Mouse (Mus musculus) intestine, embryonic 14.5 days (tissue): Measurements from ENCODE around the gene Nfix. TPM values are rescaled to one million over a fixed set of nuclear protein-coding genes. Genes with fewer than 3 reads are reported as not detected.

Experiments
- ATAC-seq: fragments of 200-750 bp; cut with Nextera tagmentation; replicated peaks from 2 replicates; pipeline ENCODE4 v1.8.0; 2017; ENCODE audit warnings: low read depth, moderate number of reproducible peaks, moderate TSS enrichment, moderate library complexity; ENCODE audit not compliant: low FRiP score, low TSS enrichment
- DNase-seq: peaks from one replicate; pipeline ENCODE4 v3.0.0-alpha.2; 2018; ENCODE audit warnings: low spot score
- H3K27ac ChIP-seq: fragments of 300-500 bp; sonication (generic); 2 replicates; pipeline ENCODE4 v1.5.1; 2014; ENCODE audit warnings: low read depth, mild to moderate bottlenecking, control low read depth
- H3K27me3 ChIP-seq: fragments of 300-500 bp; sonication (generic); replicated peaks from 2 replicates; pipeline ENCODE4 v1.6.1; 2014; ENCODE audit warnings: low read length, control low read depth; ENCODE audit not compliant: control insufficient read depth, insufficient read depth
- H3K36me3 ChIP-seq: fragments of 300-500 bp; sonication (generic); 2 replicates; pipeline ENCODE4 v1.6.1; 2014; ENCODE audit warnings: low read length, control low read depth; ENCODE audit not compliant: control insufficient read depth, insufficient read depth
- H3K4me1 ChIP-seq: fragments of 300-500 bp; sonication (generic); replicated peaks from 2 replicates; pipeline ENCODE4 v1.6.1; 2014; ENCODE audit warnings: low read length, control low read depth, mixed read lengths; ENCODE audit not compliant: control insufficient read depth, insufficient read depth
- H3K4me2 ChIP-seq: fragments of 300-500 bp; sonication (generic); 2 replicates; pipeline ENCODE4 v1.6.1; 2014; ENCODE audit warnings: low read length
- H3K4me3 ChIP-seq: fragments of 300-500 bp; sonication (generic); 2 replicates; pipeline ENCODE4 v1.5.1; 2014; ENCODE audit warnings: low read depth, low read length, control low read depth, mixed read lengths
- H3K9ac ChIP-seq: fragments of 300-500 bp; sonication (generic); 2 replicates; pipeline ENCODE4 v1.6.1; 2014; ENCODE audit warnings: mild to moderate bottlenecking, low read length
- H3K9me3 ChIP-seq: fragments of 300-500 bp; sonication (generic); 2 replicates; pipeline ENCODE4 v1.6.1; 2016; ENCODE audit warnings: low read length, control low read depth; ENCODE audit not compliant: control insufficient read depth
- whole genome bisulfite sequencing: fragments of 180-500 bp; shearing (Covaris S2); extraction: QIAGEN DNeasy Blood & Tissue Kit; methylation state at CpG from one replicate; pipeline ENCODE4 v1.1.7; 2014; 5-methylcytosine and 5-hydroxymethylcytosine counted together
- polyA plus RNA-seq: library from polyadenylated mRNA; unstranded; fragments of >200 nt; fragmentation: Nextera tagmentation; extraction: Ambion mirVana; gene quantifications from 2 replicates; pipeline ENCODE4 v1.2.1, GENCODE M21; 2014

Gene Nfix
- polyA plus RNA-seq, 1 experiment from 2014 or later, result 14.4 TPM

GRCm38 (mm10) chr8:84743517-84744420 lies 56.4 kb downstream of the Nfix start:
- Histone ChIP-seq H3K4me1 (peaks cover 50% of the 10 kb centered on the region), H3K9me3 (no peaks in the 10 kb centered on the region), H3K27me3 (peaks cover 26% of the 10 kb centered on the region), H3K4me3 (no peak overlapping the region), H3K27ac (peak overlapping the region; percentile 75), H3K4me2 (peak overlapping the region; percentile 40), H3K9ac (no peak overlapping the region), H3K36me3 (no peaks in the 10 kb centered on the region)
- ATAC-seq, result peak; percentile 70
- peak; percentile 80 for DNase-seq
- WGBS, result 19% methylated on average over 15 of the region's 17 CpGs

GRCm38 (mm10) chr8:84743054-84743415 lies 57.1 kb downstream of the Nfix start:
- Histone ChIP-seq H3K27me3 (peaks cover 24% of the 10 kb centered on the region), H3K9me3 (no peaks in the 10 kb centered on the region), H3K4me1 (peaks cover 50% of the 10 kb centered on the region), H3K27ac (peak overlapping the region; percentile 75), H3K9ac (0 out of 2 replicates have a peak overlapping the region, but pooled peaks have one; percentile 20), H3K4me3 (peak overlapping the region; percentile 8; the same call in 1 of the 2 replicates), H3K36me3 (no peaks in the 10 kb centered on the region), H3K4me2 (peak overlapping the region; percentile 40)
- WGBS, result 23% methylated on average over 10 of the region's 10 CpGs
- DNase-seq (no peak), ATAC-seq (peak; percentile 4; the same call in 1 of the 2 replicates)

- peak overlapping the region; percentile 75 for H3K27ac ChIP-seq
- peak overlapping the region; percentile 8; the same call in 1 of the 2 replicates for H3K4me3 ChIP-seq
Measured at GRCm38 (mm10) chr8:84742171-84743053, 57.7 kb downstream of the Nfix start.

GRCm38 (mm10) chr8:84740895-84741843 lies 59.0 kb downstream of the Nfix start:
- H3K9ac ChIP-seq, result no peak overlapping the region

More at GRCm38 (mm10) chr8:84742171-84743053, 57.7 kb downstream of the Nfix start:
- Histone ChIP-seq H3K4me1 (peaks cover 53% of the 10 kb centered on the region), H3K9me3 (no peaks in the 10 kb centered on the region), H3K27me3 (peaks cover 21% of the 10 kb centered on the region), H3K4me2 (peak overlapping the region; percentile 40), H3K9ac (no peak overlapping the region), H3K36me3 (no peaks in the 10 kb centered on the region)
- peak; percentile 83 for DNase-seq
- 20% methylated on average over 32 of the region's 32 CpGs for whole genome bisulfite sequencing
- ATAC-seq, result peak; percentile 49

GRCm38 (mm10) chr8:84739401-84739742 lies 60.8 kb downstream of the Nfix start:
- ATAC-seq, result no peak
- Histone ChIP-seq H3K4me1 (peaks cover 39% of the 10 kb centered on the region), H3K9me3 (no peaks in the 10 kb centered on the region), H3K4me3 (no peak overlapping the region), H3K36me3 (no peaks in the 10 kb centered on the region), H3K9ac (no peak overlapping the region), H3K4me2 (no peak overlapping the region), H3K27me3 (peaks cover 31% of the 10 kb centered on the region), H3K27ac (no peak overlapping the region)
- DNase-seq, result no peak
- 36% methylated on average over 1 of the region's 1 CpGs for WGBS

More at GRCm38 (mm10) chr8:84740895-84741843, 59.0 kb downstream of the Nfix start:
- DNase-seq, result no peak
- no peak for ATAC-seq
- no peak overlapping the region for H3K4me3 ChIP-seq
- no peaks in the 10 kb centered on the region for H3K9me3 ChIP-seq
- WGBS, result 50% methylated on average over 13 of the region's 13 CpGs
- peaks cover 23% of the 10 kb centered on the region for H3K27me3 ChIP-seq
- H3K4me2 ChIP-seq, result no peak overlapping the region
- H3K4me1 ChIP-seq, result peaks cover 53% of the 10 kb centered on the region
- H3K27ac ChIP-seq, result no peak overlapping the region
- no peaks in the 10 kb centered on the region for H3K36me3 ChIP-seq

- WGBS, result 59% methylated on average over 10 of the region's 10 CpGs
- peaks cover 34% of the 10 kb centered on the region for H3K4me1 ChIP-seq
- no peaks in the 10 kb centered on the region for H3K36me3 ChIP-seq
- DNase-seq (no peak), ATAC-seq (no peak)
- peaks cover 31% of the 10 kb centered on the region for H3K27me3 ChIP-seq
- no peak overlapping the region for H3K9ac ChIP-seq
- no peak overlapping the region for H3K27ac ChIP-seq
- no peak overlapping the region for H3K4me2 ChIP-seq
- no peak overlapping the region for H3K4me3 ChIP-seq
- no peaks in the 10 kb centered on the region for H3K9me3 ChIP-seq
Measured at GRCm38 (mm10) chr8:84738715-84739400, 61.3 kb downstream of the Nfix start.

GRCm38 (mm10) chr8:84738266-84738665 lies 61.9 kb downstream of the Nfix start:
- no peak overlapping the region for H3K4me3 ChIP-seq
- peaks cover 34% of the 10 kb centered on the region for H3K27me3 ChIP-seq
- 30% methylated on average over 10 of the region's 10 CpGs for WGBS
- no peaks in the 10 kb centered on the region for H3K9me3 ChIP-seq
- no peak overlapping the region for H3K9ac ChIP-seq
- no peak overlapping the region for H3K27ac ChIP-seq
- no peaks in the 10 kb centered on the region for H3K36me3 ChIP-seq
- H3K4me2 ChIP-seq, result no peak overlapping the region; the same call in 1 of the 2 replicates
- peaks cover 29% of the 10 kb centered on the region for H3K4me1 ChIP-seq
- ATAC-seq (no peak), DNase-seq (no peak)
